Mouse (Mus musculus) testis, adult 2 months (tissue): ENCODE results near the gene Chia1. TPM values are rescaled to one million over a fixed set of nuclear protein-coding genes. Genes with fewer than 3 reads are reported as not detected.
"Not testable (repeated sequence)": the region's sequence is repeated elsewhere in the genome, so short reads cannot be mapped to it uniquely, and the experiment has no call there.

Source experiments
- H3K27ac ChIP-seq: fragments of 200-500 bp; 2 replicates; pipeline ENCODE4 v1.5.1; 2012; ENCODE audit warnings: low read depth, low read length; ENCODE audit not compliant: control insufficient read depth, insufficient read depth
- H3K27me3 ChIP-seq: fragments of 200-500 bp; 2 replicates; pipeline ENCODE4 v1.6.1; 2012; ENCODE audit warnings: mild to moderate bottlenecking, low read length, moderate library complexity; ENCODE audit not compliant: control insufficient read depth, insufficient read depth
- H3K36me3 ChIP-seq: fragments of 200-500 bp; 2 replicates; pipeline ENCODE4 v1.6.1; 2012; ENCODE audit warnings: mild to moderate bottlenecking, low read length; ENCODE audit not compliant: control insufficient read depth, insufficient read depth
- H3K4me1 ChIP-seq: fragments of 200-500 bp; 2 replicates; pipeline ENCODE4 v1.6.1; 2012; ENCODE audit warnings: low read length; ENCODE audit not compliant: control insufficient read depth, insufficient read depth
- H3K4me3 ChIP-seq: fragments of 200-500 bp; 2 replicates; pipeline ENCODE4 v1.5.1; 2012; ENCODE audit warnings: low read depth, mild to moderate bottlenecking, low read length, moderate library complexity, mixed read lengths; ENCODE audit not compliant: control insufficient read depth
- CTCF ChIP-seq: fragments of 200-500 bp; IDR thresholded peaks from 2 replicates; pipeline ENCODE4 v1.5.1; 2012; ENCODE audit warnings: low read depth, mild to moderate bottlenecking, inconsistent platforms, low read length, moderate library complexity; ENCODE audit not compliant: control insufficient read depth, insufficient read depth, insufficient replicate concordance
- POLR2A ChIP-seq: fragments of 200-500 bp; IDR thresholded peaks from 2 replicates; pipeline ENCODE4 v1.6.1; 2012; ENCODE audit warnings: low read depth, mild to moderate bottlenecking, inconsistent platforms, low read length, moderate library complexity; ENCODE audit not compliant: control insufficient read depth
- polyA plus RNA-seq: library from polyadenylated mRNA; depleted of rRNA; stranded (reverse); fragments of >200 nt; gene quantifications from 2 replicates; pipeline ENCODE4 v1.2.3, GENCODE M21; 2012; rRNA removed

The Chia1 gene
- 0.66 and 0.70 TPM in 2 replicates for polyA plus RNA-seq

DNA sequence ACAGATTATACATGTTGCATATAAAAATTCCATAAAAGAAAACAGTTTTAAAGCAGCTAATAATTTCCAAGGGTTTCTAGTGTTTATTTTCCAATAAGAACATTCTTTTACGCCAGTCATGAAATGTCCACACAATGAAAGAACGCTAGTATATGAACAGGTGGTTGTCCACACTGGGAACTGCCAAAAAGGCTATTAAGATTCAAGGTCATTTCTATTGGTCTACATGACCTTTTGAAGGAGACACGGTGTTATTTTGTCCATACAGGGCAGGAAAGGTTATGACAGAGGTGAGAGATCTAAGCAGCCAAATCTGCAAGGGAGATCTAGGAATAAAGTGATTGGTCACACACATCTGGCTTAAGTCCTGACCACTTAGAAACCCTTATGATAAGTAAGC is at the start of gene Chia1:
Chia1 (plus strand) TSS at position 301 of the 400 bp plus-strand sequence.
- TF ChIP-seq POLR2A (no peak), CTCF (no peak)
- Histone ChIP-seq H3K27me3 (no peaks in the 10 kb centered on the region), H3K4me1 (no peaks in the 10 kb centered on the region), H3K36me3 (no peaks in the 10 kb centered on the region), H3K4me3 (no peak within 1 kb of the TSS), H3K27ac (no peak within 1 kb of the TSS)

DNA sequence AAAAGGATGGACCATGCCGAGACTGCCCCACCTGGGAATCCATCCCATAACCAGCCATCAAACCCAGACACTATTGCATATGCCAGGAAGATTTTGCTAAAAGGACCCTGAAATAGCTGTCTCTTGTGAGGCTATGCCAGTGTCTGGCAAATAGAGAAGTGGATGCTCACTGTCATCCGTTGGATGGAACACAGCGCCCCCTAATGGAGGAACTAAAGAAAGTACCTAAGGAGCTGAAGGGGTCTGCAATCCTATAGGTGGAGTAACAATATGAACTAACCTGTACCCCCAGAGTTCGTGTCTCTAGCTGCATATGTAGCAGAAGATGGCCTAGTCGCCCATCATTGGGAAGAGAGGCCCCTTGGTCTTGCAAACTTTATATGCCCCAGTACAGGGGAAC is 45.3 kb upstream of the Chia1 start:
- not testable (repeated sequence) for H3K4me1 ChIP-seq, H3K4me3 ChIP-seq

DNA sequence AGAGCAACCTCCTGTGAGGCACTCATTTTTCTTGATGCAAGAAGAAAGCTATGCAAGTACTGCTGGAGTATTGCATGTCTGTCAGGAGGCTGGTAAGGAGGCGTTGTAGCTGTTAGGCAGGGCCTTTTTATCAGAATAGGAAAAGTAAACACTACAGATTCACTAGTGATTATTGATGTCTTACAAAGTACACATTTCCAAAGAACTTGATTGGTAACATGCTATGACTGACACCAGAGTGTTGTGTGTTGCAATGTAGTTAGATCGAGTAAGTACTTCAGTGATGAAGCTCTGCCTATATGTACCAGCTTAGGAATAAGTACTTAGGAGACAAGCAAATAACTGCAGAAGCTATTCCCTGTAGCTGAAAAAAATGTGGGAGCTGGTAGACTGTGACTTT is 42.0 kb upstream of the Chia1 start:
- Histone ChIP-seq H3K27me3 (no peaks in the 10 kb centered on the region), H3K36me3 (no peaks in the 10 kb centered on the region), H3K27ac (no peak overlapping the region), H3K4me3 (no peak overlapping the region), H3K4me1 (no peaks in the 10 kb centered on the region)
- no peak for TF ChIP-seq POLR2A

More for the DNA sequence above, 45.3 kb upstream of the Chia1 start:
- not testable (repeated sequence) for H3K27ac ChIP-seq, H3K27me3 ChIP-seq, H3K36me3 ChIP-seq

- Histone ChIP-seq H3K4me3 (no peak overlapping the region), H3K4me1 (no peaks in the 10 kb centered on the region), H3K36me3 (no peaks in the 10 kb centered on the region), H3K27ac (no peak overlapping the region), H3K27me3 (no peaks in the 10 kb centered on the region)
- TF ChIP-seq CTCF = no peak
- no peak for TF ChIP-seq POLR2A
These were observed 38.2 kb upstream of the Chia1 start for GRCm38 (mm10) chr3:106074824-106075223.

GRCm38 (mm10) chr3:106126999-106127398 is 14.0 kb downstream of the Chia1 start:
- Histone ChIP-seq H3K4me3 (no peak overlapping the region), H3K36me3 (no peaks in the 10 kb centered on the region), H3K27me3 (no peaks in the 10 kb centered on the region), H3K27ac (no peak overlapping the region), H3K4me1 (no peaks in the 10 kb centered on the region)
- TF ChIP-seq CTCF = no peak
- no peak for TF ChIP-seq POLR2A

DNA sequence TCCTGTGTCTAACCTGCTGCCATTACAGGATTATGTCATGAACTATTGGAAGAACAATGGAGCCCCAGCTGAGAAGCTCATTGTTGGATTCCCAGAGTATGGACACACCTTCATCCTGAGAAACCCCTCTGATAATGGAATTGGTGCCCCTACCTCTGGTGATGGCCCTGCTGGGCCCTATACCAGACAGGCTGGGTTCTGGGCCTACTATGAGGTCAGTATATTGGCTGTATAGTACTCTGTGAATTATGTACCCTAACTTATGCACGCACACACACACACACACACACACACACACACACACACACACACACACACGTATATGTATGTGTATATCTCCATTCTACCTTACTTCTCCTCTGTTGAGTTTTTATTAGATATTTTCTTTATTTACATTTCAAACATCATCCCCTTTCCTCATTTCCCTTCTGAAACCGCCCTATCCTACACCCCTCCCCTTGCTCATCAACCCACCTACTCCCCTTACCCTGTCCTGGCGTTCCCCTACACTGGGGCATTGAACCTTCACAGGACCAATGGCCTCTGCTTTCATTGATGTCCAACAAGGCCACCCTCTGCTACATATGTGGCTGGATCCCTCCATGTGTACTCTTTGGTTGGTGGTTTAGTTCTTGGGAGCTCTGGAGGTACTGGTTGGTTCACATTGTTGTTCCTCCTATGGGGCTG is 15.9 kb downstream of the Chia1 start:
- no peaks in the 10 kb centered on the region for H3K4me1 ChIP-seq
- no peak overlapping the region for H3K4me3 ChIP-seq
- TF ChIP-seq POLR2A = no peak
- TF ChIP-seq CTCF = no peak
- H3K27ac ChIP-seq = no peak overlapping the region
- no peaks in the 10 kb centered on the region for H3K27me3 ChIP-seq
- H3K36me3 ChIP-seq = no peaks in the 10 kb centered on the region

GRCm38 (mm10) chr3:106131690-106132089 is 18.7 kb downstream of the Chia1 start:
- H3K4me1 ChIP-seq = no peaks in the 10 kb centered on the region
- no peak for TF ChIP-seq CTCF
- no peaks in the 10 kb centered on the region for H3K27me3 ChIP-seq
- H3K4me3 ChIP-seq = no peak overlapping the region
- no peaks in the 10 kb centered on the region for H3K36me3 ChIP-seq
- no peak overlapping the region for H3K27ac ChIP-seq

GRCm38 (mm10) chr3:106144081-106144480 is 31.1 kb downstream of the Chia1 start:
- Histone ChIP-seq H3K4me1 (no peaks in the 10 kb centered on the region), H3K27ac (no peak overlapping the region), H3K4me3 (no peak overlapping the region), H3K36me3 (no peaks in the 10 kb centered on the region), H3K27me3 (no peaks in the 10 kb centered on the region)
- TF ChIP-seq CTCF = no peak
- TF ChIP-seq POLR2A = no peak
